Mouse (Mus musculus): ENCODE data around the gene Bdp1.

DNA sequence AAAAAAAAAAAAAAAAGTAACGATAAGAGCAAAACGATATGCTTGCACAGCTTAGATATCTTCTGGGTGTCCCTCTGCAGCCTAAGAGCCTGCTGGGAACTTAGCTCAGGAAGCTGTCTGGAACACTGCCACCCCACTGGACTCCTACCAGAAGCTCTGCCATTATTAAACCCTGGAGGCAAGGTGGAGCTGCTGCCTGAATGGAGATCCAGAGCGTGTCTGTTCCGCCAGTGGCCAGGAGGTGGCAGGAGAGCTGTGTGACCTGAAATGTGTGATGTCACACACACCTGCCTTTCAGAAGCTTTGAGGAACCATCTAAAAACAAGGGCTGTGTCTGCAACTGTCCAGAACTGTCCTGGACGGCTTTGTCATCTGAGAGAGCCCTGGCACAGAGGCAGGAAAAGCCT lies 102.1 kb downstream of the Bdp1 start:
- TF ChIP-seq CTCF (IDR thresholded peaks at IDR 0.05; ENCODE audit: low read depth, low read length) (peak; percentile 76), TAL1 (conservative IDR thresholded peaks at IDR 0.05; ENCODE audit: low read depth, low read length) (no peak), GATA1 (IDR thresholded peaks at IDR 0.05; ENCODE audit: borderline replicate concordance, low read length) (no peak), POLR2AphosphoS5 (IDR thresholded peaks at IDR 0.05; ENCODE audit: insufficient replicate concordance, low read depth, low read length) (no peak), GATA2 (IDR thresholded peaks at IDR 0.05; ENCODE audit: borderline replicate concordance, low read depth, low read length) (no peak)

Data from G1E (cell line).